Mouse (Mus musculus) embryonic facial prominence, embryonic 10.5 days (tissue): ENCODE measurements at regions not wholly inside any gene's neighbourhood (a gene's known extent, or its start where the extent isn't known, plus 50 kb on each side); places are given as distances from the start of the nearest gene placed in this dataset.

ENCODE experiments used
- DNase-seq: peaks from one replicate; pipeline ENCODE4 v3.0.0-alpha.2; 2017; ENCODE audit warnings: low spot score
- H3K27ac ChIP-seq: fragments of 300-500 bp; sonication (generic); replicated peaks from 2 replicates; pipeline ENCODE4 v1.5.1; 2016; ENCODE audit warnings: mild to moderate bottlenecking
- H3K27me3 ChIP-seq: fragments of 300-500 bp; sonication (generic); replicated peaks from 2 replicates; pipeline ENCODE4 v1.6.1; 2016; ENCODE audit warnings: low read depth, mild to moderate bottlenecking; ENCODE audit not compliant: poor library complexity, severe bottlenecking
- H3K36me3 ChIP-seq: fragments of 300-500 bp; sonication (generic); replicated peaks from 2 replicates; pipeline ENCODE4 v1.6.1; 2016; ENCODE audit warnings: mild to moderate bottlenecking, moderate library complexity
- H3K4me1 ChIP-seq: fragments of 300-500 bp; sonication (generic); 2 replicates; pipeline ENCODE4 v1.6.1; 2016
- H3K4me3 ChIP-seq: fragments of 300-500 bp; sonication (generic); 2 replicates; pipeline ENCODE4 v1.5.1; 2016; ENCODE audit warnings: mild to moderate bottlenecking, moderate library complexity
- H3K9me3 ChIP-seq: fragments of 300-500 bp; sonication (generic); 2 replicates; pipeline ENCODE4 v1.6.1; 2016; ENCODE audit warnings: mild to moderate bottlenecking
- WGBS: fragments of 180-500 bp; shearing (Covaris S2); methylation state at CpG from one replicate; pipeline ENCODE4 v1.1.7; 2016; 5-methylcytosine and 5-hydroxymethylcytosine counted together

GRCm38 (mm10) chr8:60220946-60221345, 282.1 kb downstream of the Gm10283 start:
- Histone ChIP-seq H3K4me3 (no peak overlapping the region), H3K4me1 (no peaks in the 10 kb centered on the region), H3K36me3 (no peaks in the 10 kb centered on the region), H3K27ac (no peak overlapping the region), H3K27me3 (no peaks in the 10 kb centered on the region), H3K9me3 (no peaks in the 10 kb centered on the region)
- WGBS = 82% methylated on average over 2 of the region's 2 CpGs
- no peak for DNase-seq

- no peak overlapping the region for H3K4me3 ChIP-seq
- DNase-seq = no peak
Measured at GRCm38 (mm10) chr8:60195641-60196040, 307.4 kb downstream of the Gm10283 start.

GRCm38 (mm10) chr8:60167716-60168272, 335.2 kb downstream of the Gm10283 start:
- Histone ChIP-seq H3K27ac (no peak overlapping the region), H3K9me3 (no peaks in the 10 kb centered on the region), H3K36me3 (no peaks in the 10 kb centered on the region), H3K4me1 (no peaks in the 10 kb centered on the region), H3K27me3 (no peaks in the 10 kb centered on the region), H3K4me3 (no peak overlapping the region)
- 64% methylated on average over 5 of the region's 5 CpGs for WGBS
- no peak for DNase-seq

More at GRCm38 (mm10) chr8:60195641-60196040, 307.4 kb downstream of the Gm10283 start:
- H3K27ac ChIP-seq = no peak overlapping the region
- no peaks in the 10 kb centered on the region for H3K36me3 ChIP-seq
- no peaks in the 10 kb centered on the region for H3K9me3 ChIP-seq
- H3K27me3 ChIP-seq = no peaks in the 10 kb centered on the region
- no peaks in the 10 kb centered on the region for H3K4me1 ChIP-seq
